In the genomic region with DNA sequence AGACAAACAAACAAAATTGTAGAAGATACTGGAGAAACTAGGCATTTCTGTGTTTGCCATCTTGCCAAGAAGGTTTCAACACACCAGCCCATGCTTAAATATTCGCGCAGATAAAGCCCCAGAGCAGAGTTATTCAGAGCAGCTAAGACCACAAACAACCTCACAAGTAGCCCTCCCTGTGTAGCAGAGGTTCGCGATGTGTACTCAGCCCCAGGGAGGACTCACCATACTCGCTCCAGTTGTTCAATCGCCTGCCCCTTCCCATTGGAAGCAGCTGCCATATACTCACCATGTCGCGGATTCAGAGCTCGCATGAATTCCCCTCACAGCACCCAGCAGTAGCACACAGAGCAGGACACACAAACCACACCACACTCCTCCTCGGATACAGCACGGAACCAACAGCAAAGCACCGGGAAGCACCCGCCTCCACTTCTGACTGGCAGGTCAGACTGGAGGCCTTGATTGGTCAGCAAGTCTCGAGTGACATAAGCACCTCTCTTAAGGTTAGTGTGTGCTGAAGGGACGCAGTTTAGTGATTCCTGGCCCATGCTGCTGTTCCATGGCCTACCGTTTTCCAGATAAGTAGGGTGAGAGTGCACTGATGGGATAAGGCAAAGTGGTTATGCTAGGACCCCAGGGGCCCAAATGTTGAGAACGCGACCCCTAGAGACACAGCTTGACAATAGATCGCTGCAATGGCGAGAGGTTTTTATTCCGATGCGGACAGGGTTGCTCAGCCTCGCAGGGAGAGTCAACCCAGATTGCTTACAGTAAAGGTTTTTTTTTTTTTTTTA, we compare ENCODE assay signal across 8 mouse cellular contexts. TPM values are rescaled to one million over a fixed set of nuclear protein-coding genes. Genes with fewer than 3 reads are reported as not detected.
DNase-seq lines count a peak whose midpoint lies in the region; ATAC-seq lines count a peak whose summit lies in the region.
"Not testable (repeated sequence)": the region's sequence is repeated elsewhere in the genome, so short reads cannot be mapped to it uniquely, and the experiment has no call there.

A gene (minus strand): TSS at position 381 of the 797 bp plus-strand sequence.

- ATAC-seq in hindbrain, embryonic 13.5 days (ENCODE audit: low FRiP score), result peak; percentile 99

- not testable (repeated sequence) for H3K27me3 ChIP-seq in hindbrain, embryonic 13.5 days

- H3K4me3 ChIP-seq in hindbrain, embryonic 13.5 days, result peak within 1 kb of the TSS; percentile 53

- peak within 1 kb of the TSS; percentile 75 for H3K9ac ChIP-seq in hindbrain, embryonic 13.5 days

- H3K4me2 ChIP-seq in hindbrain, embryonic 13.5 days, result peak within 1 kb of the TSS; percentile 48

- H3K9me3 ChIP-seq in hindbrain, embryonic 13.5 days, result not testable (repeated sequence)

- H3K36me3 ChIP-seq in hindbrain, embryonic 13.5 days, result not testable (repeated sequence)

- 1% methylated on average over 23 of the region's 23 CpGs for WGBS in hindbrain, embryonic 13.5 days

- DNase-seq in WW6 (ENCODE audit: low read depth, low spot score), result peak; percentile 57
- DNase-seq in cerebellum, postnatal 36 days, result peak; percentile 76 to 80
- DNase-seq in frontal cortex, postnatal 25 days (ENCODE audit: low spot score in 2 of 2), result peak; percentile 57 to 73
- peak; percentile 80 to 90 for DNase-seq in layer of hippocampus, postnatal 14 days (ENCODE audit: low spot score in 2 of 2)
- DNase-seq in lung, postnatal 10 days, result peak; percentile 87
- DNase-seq in ovary, postnatal 14 days (ENCODE audit: low spot score), result peak; percentile 67
- peak; percentile 40 to 46 for DNase-seq in thymus, postnatal 10 days (ENCODE audit: low spot score in 2 of 2)

- peak within 1 kb of the TSS; percentile 71 for H3K27ac ChIP-seq in hindbrain, embryonic 13.5 days

- H3K4me1 ChIP-seq in hindbrain, embryonic 13.5 days (replicated peaks), result not testable (repeated sequence)

RNA-seq across cellular contexts. Expression of the gene that starts here (rescaled TPM):
- polyA plus RNA-seq in hindbrain, embryonic 13.5 days (2015; fragmentation: Nextera tagmentation; extraction: Ambion mirVana), result 6.2 and 6.4 TPM in 2 replicates
- total RNA-seq in layer of hippocampus, postnatal 14 days (2021), result 1 to 10 TPM; 5.9 to 7.3 TPM

Comparison
In these comparisons a context has a peak if more than half of its experiments do, and no peak if none do; other contexts are left out.
1. Peak in every context shown above with its lines: DNase-seq, ATAC-seq, H3K4me3 ChIP-seq and H3K27ac ChIP-seq.